Mouse (Mus musculus) thymus, adult 18-20 months (tissue): ENCODE data around the gene Pip4k2a.
A peak's percentile ranks its signal among the peaks of the same experiment; 100 is the strongest.
"Not testable (repeated sequence)": the region's sequence is repeated elsewhere in the genome, so short reads cannot be mapped to it uniquely, and the experiment has no call there.

Experiments used
- DNase-seq, 2 experiments: peaks; one replicate each; pipeline ENCODE4 v3.0.0; 2022; ENCODE audit warnings: mixed read lengths in 2 of 2

The Pip4k2a gene

GRCm38 (mm10) chr2:18921570-18922180, 76.3 kb downstream of the Pip4k2a start:
- DNase-seq: no peak

- no peak for DNase-seq
Measured at GRCm38 (mm10) chr2:18920461-18920877, 77.5 kb downstream of the Pip4k2a start.

GRCm38 (mm10) chr2:18919797-18920354, 78.0 kb downstream of the Pip4k2a start:
- no peak for DNase-seq

- DNase-seq: no peak
Measured at GRCm38 (mm10) chr2:18917838-18918237, 80.1 kb downstream of the Pip4k2a start.

- DNase-seq: no peak
Measured at GRCm38 (mm10) chr2:18917380-18917750, 80.6 kb downstream of the Pip4k2a start.

- peak in 1 of 2 experiments; percentile 36 for DNase-seq
Measured at GRCm38 (mm10) chr2:18916615-18917379, 81.1 kb downstream of the Pip4k2a start.

- no peak for DNase-seq
Measured at GRCm38 (mm10) chr2:18916042-18916407, 81.9 kb downstream of the Pip4k2a start.

GRCm38 (mm10) chr2:18915372-18916041, 82.4 kb downstream of the Pip4k2a start:
- DNase-seq: no peak

- no peak for DNase-seq
Measured at GRCm38 (mm10) chr2:18914750-18915149, 83.2 kb downstream of the Pip4k2a start.

GRCm38 (mm10) chr2:18913642-18914041, 84.3 kb downstream of the Pip4k2a start:
- no peak for DNase-seq

GRCm38 (mm10) chr2:18911251-18911934, 86.5 kb downstream of the Pip4k2a start:
- DNase-seq: no peak

GRCm38 (mm10) chr2:18910209-18910608, 87.7 kb downstream of the Pip4k2a start:
- no peak for DNase-seq

- DNase-seq: no peak
Measured at GRCm38 (mm10) chr2:18909713-18910112, 88.2 kb downstream of the Pip4k2a start.

- DNase-seq: no peak
Measured at GRCm38 (mm10) chr2:18907269-18907668, 90.7 kb downstream of the Pip4k2a start.

- DNase-seq: no peak
Measured at GRCm38 (mm10) chr2:18906421-18907084, 91.4 kb downstream of the Pip4k2a start.

- no peak for DNase-seq
Measured at GRCm38 (mm10) chr2:18903301-18904068, 94.4 kb downstream of the Pip4k2a start.

- DNase-seq: no peak
Measured at GRCm38 (mm10) chr2:18901133-18901532, 96.8 kb downstream of the Pip4k2a start.

- DNase-seq: no peak
Measured at GRCm38 (mm10) chr2:18900635-18901034, 97.3 kb downstream of the Pip4k2a start.

- DNase-seq: no peak
Measured at GRCm38 (mm10) chr2:18897742-18898256, 100.1 kb downstream of the Pip4k2a start.

- DNase-seq: peak in 1 of 2 experiments; percentile 1
Measured at GRCm38 (mm10) chr2:18896015-18896414, 101.9 kb downstream of the Pip4k2a start.

GRCm38 (mm10) chr2:18893336-18893735, 104.6 kb downstream of the Pip4k2a start:
- not testable (repeated sequence) for DNase-seq
